Mouse (Mus musculus): ENCODE results near the gene Fbxw11.

DNA sequence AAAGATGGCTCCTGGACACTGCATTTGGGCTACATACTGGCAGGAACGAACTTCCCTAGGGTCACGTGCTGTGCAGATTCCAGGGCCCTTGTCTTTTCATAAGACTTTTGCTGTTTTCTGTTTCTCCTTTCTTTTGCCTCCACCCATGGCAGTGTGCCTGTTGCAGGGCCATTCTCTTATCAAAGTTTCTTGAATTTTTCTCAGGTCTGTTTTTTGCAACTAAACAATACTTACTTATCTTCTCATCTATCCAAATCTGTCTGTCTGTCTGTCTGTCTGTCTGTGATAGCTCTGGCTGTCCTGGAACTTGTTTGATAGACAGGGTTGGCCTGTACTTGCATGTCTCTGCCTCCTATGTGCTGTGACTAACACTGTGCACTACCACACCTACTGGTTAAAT, 7.7 kb upstream of the Fbxw11 start:
- TF ChIP-seq MAFK (IDR thresholded peaks at IDR 0.05; ENCODE audit: insufficient read depth, low read depth, low read length) (no peak), CHD2 (IDR thresholded peaks at IDR 0.05; ENCODE audit: low read depth, low read length) (no peak), ZC3H11A (IDR thresholded peaks at IDR 0.05; ENCODE audit: borderline replicate concordance, low read depth, low read length) (no peak), HCFC1 (IDR thresholded peaks at IDR 0.05; ENCODE audit: borderline replicate concordance, insufficient read depth, low read length) (no peak)
